Mouse (Mus musculus) hindbrain, embryonic 11.5 days (tissue): ENCODE data around the gene Zfp825. TPM values are rescaled to one million over a fixed set of nuclear protein-coding genes. Genes with fewer than 3 reads are reported as not detected.
A peak's percentile ranks its signal among the peaks of the same experiment; 100 is the strongest.
"Not testable (repeated sequence)": the region's sequence is repeated elsewhere in the genome, so short reads cannot be mapped to it uniquely, and the experiment has no call there.

Experiments used
- ATAC-seq: fragments of 200-750 bp; cut with Nextera tagmentation; 2 replicates; pipeline ENCODE4 v1.8.0; 2017; ENCODE audit warnings: mild to moderate bottlenecking, moderate TSS enrichment, moderate library complexity; ENCODE audit not compliant: low FRiP score
- DNase-seq: peaks from one replicate; pipeline ENCODE4 v3.0.0-alpha.2; 2015; ENCODE audit warnings: low spot score
- H3K27ac ChIP-seq: fragments of 300-500 bp; sonication (generic); 2 replicates; pipeline ENCODE4 v1.5.1; 2014; ENCODE audit warnings: mild to moderate bottlenecking, low read depth, low read length
- H3K27me3 ChIP-seq: fragments of 300-500 bp; sonication (generic); 2 replicates; pipeline ENCODE4 v1.6.1; 2014; ENCODE audit warnings: mild to moderate bottlenecking, low read length, moderate library complexity, mixed read lengths; ENCODE audit not compliant: control insufficient read depth, insufficient read depth
- H3K36me3 ChIP-seq: fragments of 300-500 bp; sonication (generic); 2 replicates; pipeline ENCODE4 v1.6.1; 2014; ENCODE audit warnings: mild to moderate bottlenecking, low read length, moderate library complexity, mixed read lengths; ENCODE audit not compliant: control insufficient read depth, insufficient read depth
- H3K4me1 ChIP-seq: fragments of 300-500 bp; sonication (generic); replicated peaks from 2 replicates; pipeline ENCODE4 v1.6.1; 2014; ENCODE audit warnings: low read length, mixed read lengths; ENCODE audit not compliant: control insufficient read depth, insufficient read depth
- H3K4me2 ChIP-seq: fragments of 300-500 bp; sonication (generic); replicated peaks from 2 replicates; pipeline ENCODE4 v1.6.1; 2014; ENCODE audit warnings: mild to moderate bottlenecking, low read depth, low read length
- H3K4me3 ChIP-seq: fragments of 300-500 bp; sonication (generic); 2 replicates; pipeline ENCODE4 v1.5.1; 2014; ENCODE audit warnings: low read depth, low read length
- H3K9ac ChIP-seq: fragments of 300-500 bp; sonication (generic); 2 replicates; pipeline ENCODE4 v1.6.1; 2014; ENCODE audit warnings: low read depth, low read length
- H3K9me3 ChIP-seq: fragments of 300-500 bp; sonication (generic); 2 replicates; pipeline ENCODE4 v1.6.1; 2016; ENCODE audit warnings: low read length; ENCODE audit not compliant: control insufficient read depth
- WGBS: fragments of 180-500 bp; shearing (Covaris S2); extraction: QIAGEN DNeasy Blood & Tissue Kit; methylation state at CpG from one replicate; pipeline ENCODE4 v1.1.7; 2014; 5-methylcytosine and 5-hydroxymethylcytosine counted together
- polyA plus RNA-seq: library from polyadenylated mRNA; unstranded; fragments of >200 nt; fragmentation: Nextera tagmentation; extraction: Ambion mirVana; gene quantifications from 2 replicates; pipeline ENCODE4 v1.2.1, GENCODE M21; 2014

Gene Zfp825
- polyA plus RNA-seq, 1 experiment from 2014 or later: 21.6 TPM

DNA sequence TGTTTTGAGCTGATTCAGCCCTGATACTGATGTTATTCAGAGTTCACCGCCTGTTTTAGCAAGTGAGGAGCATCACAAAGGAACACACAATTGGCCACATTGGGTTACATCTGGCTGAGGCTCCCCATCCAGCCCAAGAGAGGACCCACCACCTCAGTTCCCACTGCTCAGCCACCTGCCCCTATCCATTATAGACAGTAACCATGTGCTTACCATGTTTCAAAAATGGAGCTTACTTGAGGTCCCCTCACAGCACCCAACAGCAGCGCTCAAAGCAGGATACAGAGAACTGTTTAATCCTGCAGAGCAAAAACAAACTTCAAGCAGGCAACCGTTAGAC lies 28.3 kb upstream of the Zfp825 start:
- DNase-seq, H3K27me3 ChIP-seq, H3K4me1 ChIP-seq, H3K36me3 ChIP-seq, H3K9me3 ChIP-seq, H3K27ac ChIP-seq: not testable (repeated sequence)
- WGBS: 2% methylated on average over 3 of the region's 3 CpGs
- H3K4me3 ChIP-seq: peak overlapping the region; percentile 40
- H3K9ac ChIP-seq: peak overlapping the region; percentile 71
- peak; percentile 81 for ATAC-seq
- H3K4me2 ChIP-seq: peak overlapping the region; percentile 58

DNA sequence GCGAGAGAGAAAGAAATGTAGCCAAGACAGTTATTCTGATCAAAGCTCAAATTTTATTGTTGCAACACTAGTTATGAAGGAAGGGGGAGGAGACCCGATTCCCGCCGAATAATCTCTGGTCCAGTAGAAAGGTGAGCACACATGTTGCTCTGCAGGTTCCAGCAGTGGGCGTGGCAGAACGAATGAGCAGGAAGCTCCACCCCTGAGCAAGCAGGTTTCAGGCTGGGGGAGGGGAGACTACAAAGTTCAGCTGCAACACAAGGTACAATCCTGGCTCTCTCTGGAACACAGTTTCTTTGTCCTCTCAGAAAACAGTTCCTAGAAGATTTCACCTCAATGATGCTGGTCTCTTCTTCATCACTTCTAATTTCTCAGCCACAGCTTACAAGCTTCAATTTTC lies 14.2 kb upstream of the Zfp825 start:
- not testable (repeated sequence) for H3K9me3 ChIP-seq, H3K4me2 ChIP-seq, H3K9ac ChIP-seq, DNase-seq, H3K27ac ChIP-seq, H3K36me3 ChIP-seq, H3K27me3 ChIP-seq, H3K4me1 ChIP-seq, ATAC-seq, H3K4me3 ChIP-seq
- 91% methylated on average over 6 of the region's 6 CpGs for WGBS

DNA sequence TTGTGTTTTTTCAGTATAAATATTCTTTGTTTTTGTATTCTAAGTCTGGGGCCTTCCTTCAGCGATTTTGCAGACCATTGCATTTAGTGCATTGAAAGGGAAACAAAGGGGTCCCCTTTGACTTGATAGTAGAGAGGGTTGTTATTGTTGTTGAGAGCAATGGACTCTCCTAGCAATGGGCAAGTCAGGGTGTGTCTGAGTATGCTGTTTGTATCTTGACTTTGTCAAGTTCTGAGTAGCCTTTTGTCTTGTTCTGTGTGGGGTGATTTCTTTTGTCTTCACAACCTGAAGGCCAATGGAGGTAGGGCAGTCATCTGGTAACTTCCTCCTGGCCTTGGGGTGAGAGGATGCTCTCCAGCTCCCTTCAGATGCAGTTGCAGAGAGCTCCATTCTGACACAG lies 9.1 kb upstream of the Zfp825 start:
- H3K9me3 ChIP-seq, H3K4me1 ChIP-seq, H3K27ac ChIP-seq, H3K4me2 ChIP-seq, ATAC-seq, H3K27me3 ChIP-seq, H3K36me3 ChIP-seq, H3K9ac ChIP-seq, H3K4me3 ChIP-seq, DNase-seq: not testable (repeated sequence)
- 86% methylated on average over 1 of the region's 1 CpGs for WGBS

DNA sequence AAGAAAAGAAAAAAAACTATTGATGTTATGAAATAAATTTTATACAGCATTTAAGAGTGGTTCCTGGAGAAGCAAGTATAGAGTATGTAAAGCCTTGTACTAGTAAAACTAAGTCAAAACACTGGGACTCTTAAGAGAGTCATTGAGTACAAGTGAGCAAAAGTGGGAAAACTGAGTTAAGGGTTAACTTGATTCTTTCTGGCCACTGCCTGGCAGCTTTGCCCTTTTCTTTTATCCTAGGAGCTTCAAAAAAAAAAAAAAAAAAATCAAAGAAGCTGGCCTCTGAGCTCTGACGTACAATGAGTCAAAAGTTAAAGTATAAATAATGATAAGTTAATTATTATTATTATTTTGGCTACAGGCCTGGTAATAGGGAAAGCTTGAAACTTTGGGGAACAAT lies 5.9 kb upstream of the Zfp825 start:
- WGBS: 38% methylated on average over 1 of the region's 1 CpGs
- not testable (repeated sequence) for H3K9ac ChIP-seq, DNase-seq, H3K27ac ChIP-seq, H3K4me2 ChIP-seq, H3K27me3 ChIP-seq, H3K4me1 ChIP-seq, ATAC-seq, H3K4me3 ChIP-seq, H3K9me3 ChIP-seq, H3K36me3 ChIP-seq

DNA sequence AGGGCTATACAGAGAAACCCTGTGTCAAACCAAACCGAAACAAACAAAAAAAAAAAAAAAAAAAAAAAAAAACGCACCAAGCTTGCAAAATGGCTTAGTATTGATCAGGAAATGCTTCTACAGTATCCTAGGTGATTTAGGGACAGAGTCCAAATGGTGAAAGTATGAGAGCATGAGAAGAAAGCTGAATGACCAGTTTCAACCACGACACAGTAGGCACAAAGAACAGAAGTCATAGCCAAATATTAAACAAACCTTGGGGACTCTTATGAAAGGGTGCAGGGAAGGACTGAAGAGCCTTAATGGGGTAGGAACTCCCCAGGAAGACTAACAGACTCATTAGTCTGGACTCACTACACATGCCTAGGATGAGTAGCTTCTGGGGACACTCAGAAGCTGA lies 9.5 kb downstream of the Zfp825 start:
- ATAC-seq, DNase-seq, H3K9me3 ChIP-seq, H3K9ac ChIP-seq, H3K27ac ChIP-seq, H3K27me3 ChIP-seq, H3K4me3 ChIP-seq, H3K4me1 ChIP-seq, H3K36me3 ChIP-seq, H3K4me2 ChIP-seq: not testable (repeated sequence)
- WGBS: 87% methylated on average over 3 of the region's 3 CpGs

DNA sequence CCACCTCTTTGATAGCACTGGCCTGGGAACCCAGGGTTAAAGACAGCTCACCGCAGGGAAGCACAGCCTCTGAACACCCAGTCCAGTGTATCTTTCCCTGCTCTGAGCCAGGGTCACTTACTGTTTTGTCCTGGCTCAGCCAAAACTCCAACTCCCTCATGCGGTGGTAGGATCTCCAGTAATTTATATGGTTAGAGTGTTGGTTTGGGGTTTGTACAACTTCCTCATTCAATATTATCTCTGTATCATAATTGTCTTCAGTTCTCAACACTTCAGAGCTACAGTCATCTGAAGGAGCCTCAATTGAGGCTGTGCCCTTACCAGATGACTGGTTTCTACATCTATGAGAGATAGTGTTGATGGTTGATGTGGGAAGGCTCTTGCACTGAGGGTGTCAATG lies 22.3 kb downstream of the Zfp825 start:
- H3K4me2 ChIP-seq, H3K36me3 ChIP-seq, DNase-seq, H3K9ac ChIP-seq, H3K9me3 ChIP-seq, H3K4me1 ChIP-seq, ATAC-seq, H3K27me3 ChIP-seq, H3K4me3 ChIP-seq, H3K27ac ChIP-seq: not testable (repeated sequence)
- WGBS: 77% methylated on average over 2 of the region's 2 CpGs

DNA sequence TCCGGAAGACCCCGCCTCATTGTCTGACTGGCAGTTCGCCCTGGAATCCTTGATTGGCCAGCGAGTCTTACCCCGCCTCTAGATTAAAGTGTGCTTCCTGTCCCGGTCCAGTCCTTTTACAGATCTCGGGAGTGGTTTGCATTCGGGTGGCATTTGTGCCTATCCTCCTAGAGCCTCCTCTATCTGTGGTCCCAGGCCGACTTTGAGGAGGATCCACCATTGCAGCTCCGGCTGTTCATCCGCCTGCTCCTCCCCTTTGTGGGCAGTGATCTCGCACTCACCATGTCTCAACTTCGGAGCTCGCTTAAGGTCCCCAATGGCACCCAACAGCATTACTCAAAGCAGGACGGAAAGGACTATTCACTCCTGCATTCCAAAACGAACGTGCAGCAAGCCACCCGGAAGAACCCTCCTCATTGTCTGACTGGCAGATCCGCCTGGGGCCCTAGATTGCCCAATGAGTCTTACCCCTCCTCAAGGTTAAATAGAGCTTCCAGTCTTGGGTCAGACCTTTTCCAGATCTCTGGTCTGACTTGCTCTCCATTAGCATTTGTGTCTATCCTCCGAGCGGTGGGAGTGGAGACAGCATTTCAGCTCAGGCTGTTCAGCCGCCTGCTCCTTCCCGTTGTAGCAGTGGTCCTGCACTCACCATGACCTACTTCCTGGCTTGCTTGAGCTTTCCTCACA lies 30.9 kb downstream of the Zfp825 start:
- DNase-seq (peak; percentile 81), ATAC-seq (peak; percentile 100)
- no peaks in the 10 kb centered on the region for H3K27me3 ChIP-seq
- H3K27ac ChIP-seq: peak overlapping the region; percentile 81
- peak overlapping the region; percentile 53 for H3K4me3 ChIP-seq
- peak overlapping the region; percentile 64 for H3K9ac ChIP-seq
- H3K9me3 ChIP-seq: no peaks in the 10 kb centered on the region
- under 1% methylated on average over 23 of the region's 23 CpGs for WGBS
- H3K36me3 ChIP-seq: no peaks in the 10 kb centered on the region
- H3K4me1 ChIP-seq: no peaks in the 10 kb centered on the region
- H3K4me2 ChIP-seq: peak overlapping the region; percentile 65

DNA sequence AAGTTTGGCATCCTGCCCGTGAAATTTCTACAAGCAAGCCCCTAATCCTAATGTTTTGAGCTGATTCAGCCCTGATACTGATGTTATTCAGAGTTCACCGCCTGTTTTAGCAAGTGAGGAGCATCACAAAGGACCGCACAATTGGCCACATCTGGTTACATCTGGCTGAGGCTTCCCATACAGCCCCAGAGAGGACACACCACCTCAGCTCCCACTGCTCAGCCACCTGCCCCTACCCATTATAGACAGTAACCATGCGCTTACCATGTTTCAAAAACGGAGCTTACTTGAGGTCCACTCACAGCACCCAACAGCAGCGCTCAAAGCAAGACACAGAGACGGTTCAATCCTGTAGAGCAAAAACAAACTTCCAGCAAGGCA lies 31.5 kb downstream of the Zfp825 start:
- H3K27ac ChIP-seq, H3K9me3 ChIP-seq: not testable (repeated sequence)

DNA sequence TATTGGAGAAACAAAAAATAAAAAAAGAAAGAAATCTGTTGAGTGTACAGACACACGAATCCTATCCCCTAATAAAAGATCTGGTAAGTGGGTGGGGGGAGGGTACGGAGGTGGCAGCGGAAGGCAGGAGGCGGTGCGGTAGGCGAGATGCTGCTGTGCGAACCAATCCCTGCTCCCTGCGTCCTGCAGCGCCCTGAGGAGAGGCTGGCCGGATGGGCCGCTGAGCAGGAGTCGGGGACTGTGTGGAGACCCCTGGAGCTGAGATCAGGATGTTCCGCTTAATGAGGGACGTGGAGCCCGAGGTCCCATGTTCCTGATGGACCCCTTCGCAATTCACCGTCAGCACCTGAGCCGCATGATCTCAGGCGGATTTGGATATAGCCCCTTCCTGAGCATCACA lies 53.9 kb downstream of the Zfp825 start:
- Histone ChIP-seq H3K36me3 (no peaks in the 10 kb centered on the region; the same call in 1 of the 2 replicates), H3K27ac (no peak overlapping the region), H3K9ac (no peak overlapping the region), H3K9me3 (peaks cover 6% of the 10 kb centered on the region; the same call in 1 of the 2 replicates), H3K4me2 (no peak overlapping the region), H3K4me1 (no peaks in the 10 kb centered on the region), H3K27me3 (no peaks in the 10 kb centered on the region), H3K4me3 (no peak overlapping the region)
- DNase-seq (no peak), ATAC-seq (no peak)
- 30% methylated on average over 19 of the region's 19 CpGs for WGBS

More for the DNA sequence above, 31.5 kb downstream of the Zfp825 start:
- H3K36me3 ChIP-seq, DNase-seq, ATAC-seq, H3K27me3 ChIP-seq, H3K4me1 ChIP-seq: not testable (repeated sequence)
- peak overlapping the region; percentile 53 for H3K4me3 ChIP-seq
- 5% methylated on average over 7 of the region's 7 CpGs for WGBS
- H3K9ac ChIP-seq: peak overlapping the region; percentile 40; the same call in 1 of the 2 replicates
- peak overlapping the region; percentile 44 for H3K4me2 ChIP-seq
